Mouse (Mus musculus) bone marrow, adult 2 months (tissue): ENCODE data around the gene Eif4a2. TPM values are rescaled to one million over a fixed set of nuclear protein-coding genes. Genes with fewer than 3 reads are reported as not detected.
"Not testable (repeated sequence)": the region's sequence is repeated elsewhere in the genome, so short reads cannot be mapped to it uniquely, and the experiment has no call there.

ENCODE experiments used
- H3K27ac ChIP-seq: fragments of 200-500 bp; 2 replicates; pipeline ENCODE4 v1.5.1; 2012; ENCODE audit warnings: low read depth, mild to moderate bottlenecking, control low read depth, inconsistent platforms, low read length; ENCODE audit not compliant: control insufficient read depth, poor library complexity, insufficient read depth
- H3K4me1 ChIP-seq: fragments of 200-500 bp; 2 replicates; pipeline ENCODE4 v1.6.1; 2011; ENCODE audit warnings: low read length; ENCODE audit not compliant: control insufficient read depth, insufficient read depth
- H3K4me3 ChIP-seq: fragments of 200-500 bp; replicated peaks from 2 replicates; pipeline ENCODE3; 2011; ENCODE audit warnings: mild to moderate bottlenecking, low read depth, low read length, control low read depth; ENCODE audit not compliant: control insufficient read depth
- CTCF ChIP-seq: fragments of 200-500 bp; IDR thresholded peaks from 2 replicates; pipeline ENCODE4 v1.5.1; 2011; ENCODE audit warnings: low read length, control low read depth; ENCODE audit not compliant: control insufficient read depth, insufficient read depth
- POLR2A ChIP-seq: fragments of 200-500 bp; IDR thresholded peaks from 2 replicates; pipeline ENCODE4 v1.6.1; 2011; ENCODE audit warnings: low read depth, mild to moderate bottlenecking, control low read depth, low read length, borderline replicate concordance; ENCODE audit not compliant: control insufficient read depth
- WGBS: fragments of 180-500 bp; shearing (Covaris S2); methylation state at CpG from one replicate; pipeline ENCODE4 v1.1.7; 2018; 5-methylcytosine and 5-hydroxymethylcytosine counted together
- polyA plus RNA-seq: library from polyadenylated mRNA; stranded (reverse); fragments of >200 nt; gene quantifications from 2 replicates; pipeline ENCODE4 v1.2.4, GENCODE M21; 2011; ENCODE audit warnings: low replicate concordance; ENCODE audit not compliant: missing spikeins, insufficient read depth, insufficient read length

Gene Eif4a2
- 103 and 232 TPM in 2 replicates for polyA plus RNA-seq

DNA sequence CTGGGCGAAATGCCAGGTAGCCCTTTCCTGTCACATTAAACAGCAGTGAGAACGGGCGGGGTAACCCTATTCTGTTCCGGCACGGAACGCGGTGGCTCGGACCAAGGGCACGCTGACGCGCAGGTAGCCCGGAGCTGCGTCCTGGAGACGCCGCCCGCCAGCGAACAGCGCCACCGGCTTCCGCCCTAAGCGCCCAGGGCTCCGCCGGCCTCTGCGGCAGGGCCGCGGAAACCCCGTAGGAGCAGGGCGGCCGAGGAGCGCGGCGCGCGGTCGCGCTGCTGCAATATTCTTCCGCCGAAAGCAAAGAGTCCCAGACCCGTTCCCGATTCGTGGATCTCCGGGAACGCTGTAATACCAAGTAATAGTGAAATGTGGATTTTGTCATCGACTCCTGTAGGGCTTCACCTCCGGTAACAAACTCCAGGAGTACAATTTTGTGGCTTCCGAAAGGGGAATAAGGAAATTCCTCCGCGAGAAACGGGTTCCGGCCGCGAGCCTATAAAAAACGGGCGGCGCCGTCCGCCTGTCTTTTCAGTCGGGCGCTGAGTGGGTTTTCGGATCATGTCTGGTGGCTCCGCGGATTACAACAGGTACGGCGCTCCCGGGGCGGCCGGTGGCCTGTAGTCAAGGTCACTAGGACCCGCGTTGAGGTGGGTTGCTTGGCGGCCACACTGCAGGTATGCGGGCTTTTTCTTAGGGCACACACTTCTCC lies at the start of gene Eif4a2:
Gene Eif4a2, plus strand, starts transcription at position 214 of the 712 bp plus-strand sequence.
- Histone ChIP-seq H3K27ac (peak within 1 kb of the TSS; percentile 97), H3K4me3 (peak within 1 kb of the TSS; percentile 98), H3K4me1 (no peaks in the 10 kb centered on the region; the same call in 1 of the 2 replicates)
- peak; percentile 19; the same call in 1 of the 2 replicates for TF ChIP-seq CTCF
- peak; percentile 96 for TF ChIP-seq POLR2A
- under 1% methylated on average over 71 of the region's 71 CpGs for WGBS

DNA sequence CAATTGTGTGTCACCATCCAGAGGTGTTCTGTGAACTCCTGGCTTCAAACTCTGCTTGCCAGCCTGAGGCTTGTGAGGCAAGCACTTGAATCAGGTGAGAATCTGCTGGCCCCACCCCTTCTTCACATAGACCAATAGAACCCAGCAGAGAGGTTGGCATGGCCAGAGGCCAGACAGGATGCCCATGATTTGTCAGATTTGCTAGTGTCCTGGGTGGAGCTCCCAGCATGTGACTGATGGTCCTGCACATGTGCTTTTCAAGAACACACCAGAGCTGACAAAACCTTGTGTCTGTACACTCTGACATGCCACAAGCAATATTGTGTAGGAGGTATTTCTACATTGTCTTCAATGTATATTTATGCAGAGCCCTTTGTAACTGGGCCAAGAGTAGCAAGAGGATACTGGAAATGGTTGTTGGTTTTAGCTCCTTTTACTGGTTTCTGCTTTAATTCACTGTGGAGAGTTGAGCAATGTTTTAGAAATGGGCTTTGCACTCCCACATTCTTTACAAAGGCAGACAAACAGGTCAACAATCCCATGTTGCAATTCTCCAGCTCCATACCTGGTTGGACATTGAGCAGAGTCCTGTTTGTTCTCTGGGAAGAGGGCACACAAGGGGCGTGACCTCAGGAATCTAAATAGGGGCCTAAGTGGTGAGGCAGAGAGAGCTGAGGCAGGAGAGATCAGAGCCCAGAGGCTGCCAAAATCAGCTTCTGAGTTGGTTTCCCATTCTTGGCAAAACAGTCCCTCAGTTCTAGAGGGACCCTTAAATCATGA lies 49.4 kb upstream of the Eif4a2 start, which contains the start of gene Kng1:
Gene Kng1, plus strand, starts transcription at position 198 of the 780 bp plus-strand sequence.
- not testable (repeated sequence) for H3K27ac ChIP-seq

DNA sequence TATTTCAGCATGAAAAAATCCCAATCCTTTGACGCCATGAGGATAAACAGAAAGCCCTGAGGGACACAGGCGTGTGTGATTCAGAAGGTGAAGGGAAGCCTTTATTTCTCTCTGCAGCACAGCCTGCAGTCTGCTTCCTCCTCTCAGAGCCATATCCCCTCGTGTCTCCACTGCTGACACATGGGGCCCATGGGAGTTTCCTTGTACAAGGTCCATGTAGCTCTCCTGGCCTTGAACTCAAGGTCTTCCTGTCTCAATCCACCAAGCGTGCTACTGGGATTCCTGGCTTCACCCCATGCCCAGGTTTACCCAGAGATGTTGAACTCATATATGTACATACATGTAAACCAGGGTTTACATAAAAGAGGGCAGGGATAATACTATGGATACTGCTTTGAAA lies 47.6 kb upstream of the Eif4a2 start:
- H3K4me3 ChIP-seq, H3K4me1 ChIP-seq, H3K27ac ChIP-seq: not testable (repeated sequence)
- 51% methylated on average over 4 of the region's 4 CpGs for WGBS

More for the DNA sequence above, 49.4 kb upstream of the Eif4a2 start, which contains the start of gene Kng1:
- H3K4me3 ChIP-seq, H3K4me1 ChIP-seq: not testable (repeated sequence)
- WGBS: 63% methylated on average over 1 of the region's 1 CpGs

DNA sequence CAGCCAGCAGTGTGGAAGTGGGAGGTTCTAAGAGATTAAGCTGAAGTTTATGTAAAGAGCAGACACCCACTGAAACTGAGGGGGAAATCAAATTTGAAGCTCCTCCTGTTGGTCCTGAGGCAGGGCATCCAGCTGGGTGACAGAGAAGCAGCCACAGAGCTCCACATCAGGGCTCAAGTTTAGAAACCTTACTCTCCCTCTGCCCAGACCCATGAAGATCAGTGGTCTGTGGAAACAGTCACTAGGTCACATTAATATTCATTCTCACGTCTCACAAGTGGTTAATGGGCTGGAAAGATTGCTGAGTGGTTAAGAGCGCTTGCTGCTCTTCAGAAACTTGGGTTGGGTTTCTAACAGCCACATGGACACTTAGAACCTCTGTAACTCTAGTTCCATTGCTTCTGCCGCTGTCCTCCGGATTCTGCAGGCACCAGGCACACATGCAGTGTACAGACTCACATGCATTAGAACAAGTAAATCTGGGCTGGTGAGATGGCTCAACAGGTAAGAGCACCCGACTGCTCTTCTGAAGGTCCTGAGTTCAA lies 46.4 kb upstream of the Eif4a2 start:
- H3K4me3 ChIP-seq, H3K4me1 ChIP-seq, H3K27ac ChIP-seq: not testable (repeated sequence)
- WGBS: 75% methylated on average over 5 of the region's 5 CpGs

DNA sequence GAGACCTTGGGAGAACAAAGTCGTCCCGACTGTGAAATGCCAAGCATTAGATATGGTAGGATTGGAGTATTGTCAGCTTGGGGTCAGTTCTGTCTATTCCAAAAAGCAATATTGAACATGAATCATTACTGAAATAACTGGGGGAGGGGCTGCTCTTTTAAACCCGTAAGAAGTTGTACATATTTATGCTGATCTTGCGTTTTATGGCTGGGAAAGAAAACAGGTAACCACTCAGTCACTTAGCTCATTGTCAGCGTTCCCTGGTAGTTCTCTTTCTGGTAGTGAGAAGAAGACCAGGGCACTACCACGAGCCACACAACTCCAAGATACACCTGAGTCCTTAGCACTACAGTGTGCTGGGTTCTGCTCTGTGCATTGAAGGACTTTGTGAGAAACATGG lies 29.7 kb upstream of the Eif4a2 start:
- not testable (repeated sequence) for H3K4me1 ChIP-seq, H3K27ac ChIP-seq, H3K4me3 ChIP-seq
- WGBS: 85% methylated on average over 6 of the region's 6 CpGs

DNA sequence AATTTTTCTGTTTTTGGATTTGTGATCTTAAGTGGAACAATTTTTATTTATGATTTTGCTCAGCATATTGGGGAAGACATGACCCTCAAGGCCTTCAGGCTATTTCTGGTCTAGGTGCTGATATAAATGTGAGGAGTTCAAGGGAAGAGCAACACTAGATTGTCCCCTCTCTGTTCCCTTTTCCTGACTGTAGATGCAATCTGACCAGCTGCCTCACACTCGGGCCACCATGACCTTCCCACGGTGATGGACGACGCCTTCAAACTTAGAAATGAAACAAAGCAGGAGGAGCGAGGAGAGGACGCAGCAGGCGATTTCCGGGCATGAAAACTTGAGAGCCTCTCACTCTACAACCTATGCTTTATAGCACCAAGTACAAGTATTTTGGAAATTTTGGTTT lies 20.1 kb upstream of the Eif4a2 start:
- 61% methylated on average over 8 of the region's 8 CpGs for WGBS
- not testable (repeated sequence) for H3K4me1 ChIP-seq, H3K27ac ChIP-seq, H3K4me3 ChIP-seq

DNA sequence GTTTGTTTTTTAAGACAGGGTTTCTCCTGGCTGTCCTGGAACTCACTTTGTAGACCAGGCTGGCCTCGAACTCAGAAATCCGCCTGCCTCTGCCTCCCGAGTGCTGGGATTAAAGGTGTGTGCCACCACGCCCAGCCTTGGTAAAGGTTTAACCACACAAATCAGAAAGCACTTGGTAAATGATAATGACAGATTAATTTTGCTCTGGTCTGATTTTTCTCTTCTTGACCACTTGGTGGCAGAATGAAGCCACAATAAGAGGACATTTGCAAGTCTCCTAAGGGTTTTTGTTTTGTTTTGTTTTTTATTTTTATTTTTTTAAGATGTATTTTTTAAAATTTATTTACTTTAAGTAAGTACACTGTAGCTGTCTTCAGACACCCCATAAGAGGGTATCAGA lies 19.5 kb upstream of the Eif4a2 start:
- not testable (repeated sequence) for H3K4me3 ChIP-seq, H3K27ac ChIP-seq, H3K4me1 ChIP-seq
- 17% methylated on average over 4 of the region's 4 CpGs for WGBS

DNA sequence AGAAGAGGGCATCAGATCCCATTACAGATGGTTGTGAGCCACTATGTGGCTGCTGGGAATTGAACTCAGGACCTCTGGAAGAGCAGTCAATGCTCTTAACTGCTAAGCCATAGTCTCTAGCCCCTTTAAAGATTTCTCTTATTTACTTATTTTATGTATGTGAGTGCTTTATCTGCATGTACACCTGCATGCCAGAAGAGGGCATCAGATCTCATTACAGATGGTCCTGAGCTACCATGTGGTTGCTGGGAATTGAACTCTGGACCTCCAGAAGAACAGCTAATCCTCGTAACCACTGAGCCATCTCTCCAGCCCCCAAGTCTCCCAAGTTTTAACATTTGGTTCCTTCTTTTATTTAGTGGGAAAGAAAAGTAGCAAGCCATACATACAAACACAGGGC lies 18.8 kb upstream of the Eif4a2 start:
- 70% methylated on average over 1 of the region's 1 CpGs for WGBS
- H3K4me1 ChIP-seq, H3K4me3 ChIP-seq, H3K27ac ChIP-seq: not testable (repeated sequence)

DNA sequence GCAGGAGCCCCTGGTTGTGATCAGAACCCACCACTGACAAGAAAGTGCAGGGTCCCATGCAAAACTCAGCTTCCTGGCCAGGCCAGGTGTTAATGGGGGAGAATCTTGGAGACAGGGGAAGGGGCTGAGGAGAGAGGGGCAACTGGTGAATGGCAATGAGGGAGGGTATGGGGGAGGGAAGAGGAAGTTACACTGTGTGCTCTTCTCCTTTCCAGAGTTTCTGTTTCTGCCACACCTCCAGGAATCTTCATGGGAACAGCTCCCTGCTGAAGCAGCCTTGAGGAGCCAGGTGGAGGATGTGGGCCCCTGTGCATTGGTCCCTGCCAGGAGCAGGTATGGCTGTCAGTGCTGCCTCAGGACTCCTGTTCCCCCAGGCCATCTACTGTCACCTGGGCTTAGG lies 15.9 kb upstream of the Eif4a2 start:
- H3K4me1 ChIP-seq, H3K27ac ChIP-seq, H3K4me3 ChIP-seq: not testable (repeated sequence)
